Mouse (Mus musculus) C2C12 (cell line): ENCODE results near the gene Cyp4f13. TPM values are rescaled to one million over a fixed set of nuclear protein-coding genes. Genes with fewer than 3 reads are reported as not detected.

ENCODE experiments used
- H3K27me3 ChIP-seq: one replicate; pipeline ENCODE4 v1.6.1; 2011; ENCODE audit not compliant: control insufficient read depth, insufficient read depth, insufficient read length
- H3K36me3 ChIP-seq: one replicate; pipeline ENCODE4 v1.6.1; 2011; ENCODE audit not compliant: control insufficient read depth, insufficient read depth
- H3K4me3 ChIP-seq: one replicate; pipeline ENCODE4 v1.5.1; 2011; ENCODE audit warnings: mild to moderate bottlenecking, control low read depth; ENCODE audit not compliant: poor library complexity, insufficient read depth, severe bottlenecking
- H3K79me2 ChIP-seq: one replicate; pipeline ENCODE4 v1.6.1; 2011; ENCODE audit not compliant: control insufficient read depth, insufficient read depth
- H3K79me3 ChIP-seq: one replicate; pipeline ENCODE4 v1.6.1; 2011; ENCODE audit warnings: low read depth, control low read depth
- H3ac ChIP-seq: one replicate; pipeline ENCODE3; 2011; ENCODE audit warnings: low read depth; ENCODE audit not compliant: control insufficient read depth, insufficient read length
- CEBPB ChIP-seq: IDR thresholded peaks from one replicate; pipeline ENCODE4 v1.6.1; 2011; ENCODE audit warnings: low read depth, mild to moderate bottlenecking, control low read depth, moderate library complexity
- CTCF ChIP-seq: IDR thresholded peaks from one replicate; pipeline ENCODE4 v1.5.1; 2011; ENCODE audit not compliant: control insufficient read depth, insufficient read depth, insufficient read length
- FOSL1 ChIP-seq: IDR thresholded peaks from one replicate; pipeline ENCODE4 v1.8.0; 2011; ENCODE audit warnings: mild to moderate bottlenecking, low read length; ENCODE audit not compliant: poor library complexity, insufficient read depth, severe bottlenecking
- MAX ChIP-seq: IDR thresholded peaks from one replicate; pipeline ENCODE4 v1.6.1; 2011; ENCODE audit warnings: mild to moderate bottlenecking, control low read depth
- MYOD1 ChIP-seq: IDR thresholded peaks from one replicate; pipeline ENCODE4 v1.6.1; 2011; ENCODE audit warnings: low read depth; ENCODE audit not compliant: control insufficient read depth, insufficient read length
- MYOG ChIP-seq: IDR thresholded peaks from one replicate; pipeline ENCODE4 v1.6.1; 2011; ENCODE audit not compliant: control insufficient read depth, insufficient read length; ENCODE audit errors: extremely low read depth
- USF1 ChIP-seq: IDR thresholded peaks from one replicate; pipeline ENCODE4 v1.6.1; 2011; ENCODE audit warnings: low read depth, mild to moderate bottlenecking, control low read depth, moderate library complexity
- long read RNA-seq, 2 experiments: library from polyadenylated mRNA; unstranded; transcript quantifications; one replicate each; pipeline ENCODE4 v2.0.0; 2019 to 2020
- polyA plus RNA-seq: library from polyadenylated mRNA; unstranded; fragments of >200 nt; fragmentation: generic; extraction: Trizol; gene quantifications from one replicate; pipeline ENCODE4 v1.2.1, GENCODE M21; 2012; ENCODE audit warnings: missing spikeins

The Cyp4f13 gene
- 1.5 TPM for polyA plus RNA-seq
- long read RNA-seq, experiment 1, partial matches to known transcripts, result 0 of 5 reads
- long read RNA-seq, experiment 1, other reads (novel, unspliced or antisense), result 4 of 5 reads
- long read RNA-seq, experiment 2, partial matches to known transcripts, result 0 of 8 reads
- long read RNA-seq, experiment 2, other reads (novel, unspliced or antisense), result 4 of 8 reads

DNA sequence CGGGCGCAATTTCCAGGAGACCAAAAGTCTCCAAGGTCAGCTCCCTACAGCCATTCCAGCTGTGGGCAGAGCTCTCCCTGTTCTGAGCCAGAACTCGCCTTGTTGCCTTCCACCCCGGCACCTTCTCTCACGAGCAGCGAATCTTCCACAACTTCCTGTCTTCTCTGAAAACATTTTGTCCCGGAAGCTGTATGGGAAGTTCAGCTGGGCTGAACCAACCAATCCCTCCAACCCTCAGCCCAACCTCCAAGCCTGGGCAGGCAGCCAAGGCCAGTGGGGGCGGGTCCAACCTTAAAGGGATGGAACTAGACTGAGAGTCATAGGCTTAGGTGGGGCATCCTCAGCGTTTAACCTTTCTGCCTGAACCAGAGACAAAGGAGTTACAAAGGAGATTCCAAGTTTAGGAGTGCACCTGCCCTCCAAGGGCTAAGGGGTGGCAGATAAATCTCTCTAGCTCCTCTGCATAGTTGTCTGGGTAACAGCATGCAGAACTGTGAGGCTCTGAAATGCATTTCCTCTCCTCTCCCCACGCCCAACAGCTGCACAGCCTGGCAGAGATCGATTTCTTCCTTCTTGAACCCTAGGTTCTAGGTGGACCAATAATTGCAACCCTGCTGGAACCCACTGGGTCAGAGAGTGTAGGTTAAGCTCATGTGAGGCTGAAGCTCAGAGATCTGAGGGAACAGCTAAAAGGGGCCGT, at the start of gene Cyp4f13:
TSS of gene Cyp4f13 (minus strand) at position 188 of the 700 bp plus-strand sequence.
- no peak for TF ChIP-seq CEBPB
- TF ChIP-seq MYOD1, result no peak
- TF ChIP-seq USF1, result no peak
- Histone ChIP-seq H3ac (peak within 1 kb of the TSS; percentile 75), H3K36me3 (no peaks in the 10 kb centered on the region), H3K79me3 (no peaks in the 10 kb centered on the region), H3K4me3 (peak within 1 kb of the TSS; percentile 56), H3K27me3 (no peaks in the 10 kb centered on the region), H3K79me2 (peaks cover 8% of the 10 kb centered on the region)

GRCm38 (mm10) chr17:32992699-32993474, 45.7 kb upstream of the Cyp4f13 start, which contains the start of gene Zfp952:
Gene Zfp952 (plus strand): TSS chr17:32993129.
- Histone ChIP-seq H3K36me3 (peaks cover 9% of the 10 kb centered on the region), H3K79me2 (peaks cover 11% of the 10 kb centered on the region), H3K79me3 (peaks cover 4% of the 10 kb centered on the region), H3ac (peak within 1 kb of the TSS; percentile 96), H3K4me3 (peak within 1 kb of the TSS; percentile 63), H3K27me3 (no peaks in the 10 kb centered on the region)
- TF ChIP-seq MYOD1 (no peak), FOSL1 (no peak), USF1 (no peak), MAX (no peak)

DNA sequence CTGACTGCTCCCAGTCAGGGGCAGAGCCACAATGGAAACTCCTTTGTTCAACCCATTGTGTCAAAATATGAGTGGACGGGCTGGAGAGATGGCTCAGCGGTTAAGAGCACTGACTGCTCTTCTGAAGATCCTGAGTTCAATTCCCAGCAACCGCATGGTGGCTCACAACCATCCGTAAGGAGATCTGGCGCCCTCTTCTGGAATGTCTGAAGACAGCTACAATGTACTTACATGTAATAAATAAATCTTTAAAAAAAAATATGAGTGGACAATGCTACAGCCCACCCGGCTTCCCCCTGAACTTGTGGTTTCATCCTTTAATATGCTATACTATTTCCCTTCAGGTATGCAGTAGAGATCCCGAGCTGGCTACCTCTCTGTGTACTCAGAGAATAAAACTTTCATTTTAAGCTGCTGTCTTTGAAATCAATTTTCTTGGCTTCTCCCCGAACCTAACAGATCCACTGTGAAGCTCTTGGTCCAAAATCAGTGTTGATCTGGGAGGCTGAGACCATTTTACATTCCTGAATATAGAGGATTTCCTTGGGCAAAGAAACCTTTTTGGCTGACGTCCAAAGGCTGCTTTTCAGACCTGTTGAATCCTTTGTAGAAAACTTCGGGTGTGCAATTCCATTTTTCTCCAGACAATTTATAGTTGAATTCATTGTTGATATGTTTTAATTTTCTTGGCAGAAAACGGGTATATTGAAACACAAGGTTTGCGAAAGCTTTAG, 44.9 kb upstream of the Cyp4f13 start:
- Histone ChIP-seq H3K4me3 (no peak overlapping the region), H3K27me3 (no peaks in the 10 kb centered on the region), H3K36me3 (peaks cover 9% of the 10 kb centered on the region), H3K79me3 (peaks cover 4% of the 10 kb centered on the region), H3ac (no peak overlapping the region), H3K79me2 (peaks cover 11% of the 10 kb centered on the region)
- TF ChIP-seq MYOD1 (no peak), CTCF (no peak), CEBPB (no peak), USF1 (no peak), MAX (no peak), FOSL1 (no peak), MYOG (no peak)

DNA sequence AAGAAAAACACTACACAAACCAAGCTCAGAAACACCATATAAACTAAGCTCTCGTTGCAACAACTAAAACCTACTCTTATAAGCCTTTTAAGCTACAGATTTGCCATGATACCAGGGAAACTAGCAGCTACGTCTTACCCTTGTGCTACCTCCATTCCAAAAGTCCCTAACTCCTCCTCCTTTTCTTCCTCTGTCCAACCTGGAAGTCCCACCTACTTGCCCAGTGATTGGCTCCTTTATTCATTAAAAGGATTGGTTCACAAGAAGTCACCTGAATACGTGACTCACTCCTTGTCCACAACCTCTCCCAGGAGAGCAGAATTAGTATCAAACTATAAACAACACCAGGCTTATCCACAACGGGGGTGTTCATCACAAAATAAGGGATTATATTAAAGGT, 39.1 kb upstream of the Cyp4f13 start:
- no peaks in the 10 kb centered on the region for H3K79me2 ChIP-seq
- H3K27me3 ChIP-seq, result no peaks in the 10 kb centered on the region
- H3K4me3 ChIP-seq, result no peak overlapping the region
- TF ChIP-seq CTCF, result no peak
- TF ChIP-seq USF1, result no peak
- TF ChIP-seq CEBPB, result no peak
- TF ChIP-seq MYOG, result no peak
- no peak for TF ChIP-seq FOSL1
- no peak for TF ChIP-seq MAX
- no peak for TF ChIP-seq MYOD1
- no peaks in the 10 kb centered on the region for H3K79me3 ChIP-seq
- H3K36me3 ChIP-seq, result peaks cover 3% of the 10 kb centered on the region
- no peak overlapping the region for H3ac ChIP-seq

DNA sequence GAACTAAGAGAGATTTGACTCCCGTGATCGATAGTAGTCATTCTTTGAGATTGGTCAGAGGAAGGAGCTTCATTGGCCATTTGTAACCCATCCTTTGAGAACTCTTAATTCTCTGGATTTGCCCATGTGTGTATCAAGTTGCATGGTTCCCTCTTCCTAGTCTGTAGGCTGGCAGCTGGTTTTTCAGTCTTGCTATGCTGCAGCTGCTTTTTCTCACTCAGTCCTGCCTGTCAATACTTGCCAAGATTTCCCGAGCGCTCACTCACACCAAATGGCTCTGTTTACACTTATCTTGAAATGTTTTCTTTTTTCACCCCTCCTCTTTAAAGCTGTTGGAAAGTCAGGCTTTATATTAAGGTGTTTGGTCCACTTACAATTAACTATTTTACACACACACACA, 34.2 kb upstream of the Cyp4f13 start:
- no peak overlapping the region for H3ac ChIP-seq
- H3K4me3 ChIP-seq, result no peak overlapping the region
- no peaks in the 10 kb centered on the region for H3K79me2 ChIP-seq
- H3K79me3 ChIP-seq, result peaks cover 2% of the 10 kb centered on the region
- TF ChIP-seq MYOG (no peak), MYOD1 (no peak), CEBPB (no peak), FOSL1 (no peak), CTCF (no peak), USF1 (no peak), MAX (no peak)
- no peaks in the 10 kb centered on the region for H3K27me3 ChIP-seq
- peaks cover 43% of the 10 kb centered on the region for H3K36me3 ChIP-seq
